Mouse (Mus musculus) liver, embryonic 11.5 days (tissue): ENCODE results near the gene Olfr1392. TPM values are rescaled to one million over a fixed set of nuclear protein-coding genes. Genes with fewer than 3 reads are reported as not detected.
"Not testable (repeated sequence)": the region's sequence is repeated elsewhere in the genome, so short reads cannot be mapped to it uniquely, and the experiment has no call there.

Experiments used
- ATAC-seq: fragments of 200-750 bp; cut with Nextera tagmentation; replicated peaks from 2 replicates; pipeline ENCODE4 v1.8.0; 2017; ENCODE audit warnings: moderate number of reproducible peaks, mild to moderate bottlenecking, moderate TSS enrichment, moderate library complexity; ENCODE audit not compliant: low FRiP score
- DNase-seq: peaks from one replicate; pipeline ENCODE4 v3.0.0-alpha.2; 2017; ENCODE audit warnings: low spot score
- H3K27ac ChIP-seq: fragments of 300-500 bp; sonication (generic); 2 replicates; pipeline ENCODE4 v1.5.1; 2014; ENCODE audit warnings: mild to moderate bottlenecking, low read depth, low read length, control low read depth
- H3K27me3 ChIP-seq: fragments of 300-500 bp; sonication (generic); replicated peaks from 2 replicates; pipeline ENCODE4 v1.6.1; 2014; ENCODE audit warnings: low read length, mixed read lengths; ENCODE audit not compliant: control insufficient read depth, insufficient read depth
- H3K36me3 ChIP-seq: fragments of 300-500 bp; sonication (generic); 2 replicates; pipeline ENCODE4 v1.6.1; 2014; ENCODE audit warnings: mild to moderate bottlenecking, low read length, moderate library complexity, mixed read lengths; ENCODE audit not compliant: control insufficient read depth, insufficient read depth
- H3K4me1 ChIP-seq: fragments of 300-500 bp; sonication (generic); replicated peaks from 2 replicates; pipeline ENCODE4 v1.6.1; 2014; ENCODE audit warnings: low read length, mixed read lengths; ENCODE audit not compliant: control insufficient read depth, insufficient read depth
- H3K4me2 ChIP-seq: fragments of 300-500 bp; sonication (generic); 2 replicates; pipeline ENCODE4 v1.6.1; 2014; ENCODE audit warnings: mild to moderate bottlenecking, control low read depth, moderate library complexity
- H3K4me3 ChIP-seq: fragments of 300-500 bp; sonication (generic); 2 replicates; pipeline ENCODE4 v1.5.1; 2014; ENCODE audit warnings: low read depth, low read length, control low read depth
- H3K9ac ChIP-seq: fragments of 300-500 bp; sonication (generic); 2 replicates; pipeline ENCODE4 v1.6.1; 2014; ENCODE audit warnings: low read depth, low read length, control low read depth
- H3K9me3 ChIP-seq: fragments of 300-500 bp; sonication (generic); 2 replicates; pipeline ENCODE4 v1.6.1; 2016; ENCODE audit warnings: low read length, inconsistent platforms, mixed read lengths; ENCODE audit not compliant: control insufficient read depth
- WGBS: fragments of 180-500 bp; shearing (Covaris S2); extraction: QIAGEN DNeasy Blood & Tissue Kit; methylation state at CpG from one replicate; pipeline ENCODE4 v1.1.7; 2014; 5-methylcytosine and 5-hydroxymethylcytosine counted together
- polyA plus RNA-seq: library from polyadenylated mRNA; unstranded; fragments of >200 nt; fragmentation: Nextera tagmentation; extraction: Ambion mirVana; gene quantifications from 2 replicates; pipeline ENCODE4 v1.2.1, GENCODE M21; 2014

The Olfr1392 gene
- not detected in 2 replicates for polyA plus RNA-seq

DNA sequence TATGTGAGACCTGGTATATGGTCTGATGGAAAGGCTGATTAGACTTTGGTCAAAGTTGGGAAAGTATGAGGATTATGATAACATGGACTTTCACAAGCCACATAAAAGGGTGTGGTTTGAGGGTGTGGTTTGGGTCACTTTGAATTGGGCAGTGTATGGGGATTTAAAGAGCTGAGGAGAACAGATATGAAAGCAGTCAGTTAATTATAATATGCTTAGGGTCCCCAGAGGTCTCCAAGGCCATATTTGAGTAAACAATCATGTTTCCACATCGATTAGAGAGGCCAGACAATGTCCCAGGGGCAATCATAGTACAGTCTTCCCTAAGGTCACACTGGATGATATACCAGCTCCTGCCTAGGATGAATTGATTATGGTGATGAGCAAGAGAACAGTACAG lies at the start of gene Olfr1392:
Olfr1392 (plus strand) TSS at position 301 of the 400 bp plus-strand sequence.
- not testable (repeated sequence) for H3K4me3 ChIP-seq, H3K36me3 ChIP-seq, H3K9ac ChIP-seq, DNase-seq, H3K4me2 ChIP-seq, H3K27ac ChIP-seq, H3K9me3 ChIP-seq, ATAC-seq, H3K27me3 ChIP-seq, H3K4me1 ChIP-seq
- WGBS, result 53% methylated on average over 1 of the region's 1 CpGs

DNA sequence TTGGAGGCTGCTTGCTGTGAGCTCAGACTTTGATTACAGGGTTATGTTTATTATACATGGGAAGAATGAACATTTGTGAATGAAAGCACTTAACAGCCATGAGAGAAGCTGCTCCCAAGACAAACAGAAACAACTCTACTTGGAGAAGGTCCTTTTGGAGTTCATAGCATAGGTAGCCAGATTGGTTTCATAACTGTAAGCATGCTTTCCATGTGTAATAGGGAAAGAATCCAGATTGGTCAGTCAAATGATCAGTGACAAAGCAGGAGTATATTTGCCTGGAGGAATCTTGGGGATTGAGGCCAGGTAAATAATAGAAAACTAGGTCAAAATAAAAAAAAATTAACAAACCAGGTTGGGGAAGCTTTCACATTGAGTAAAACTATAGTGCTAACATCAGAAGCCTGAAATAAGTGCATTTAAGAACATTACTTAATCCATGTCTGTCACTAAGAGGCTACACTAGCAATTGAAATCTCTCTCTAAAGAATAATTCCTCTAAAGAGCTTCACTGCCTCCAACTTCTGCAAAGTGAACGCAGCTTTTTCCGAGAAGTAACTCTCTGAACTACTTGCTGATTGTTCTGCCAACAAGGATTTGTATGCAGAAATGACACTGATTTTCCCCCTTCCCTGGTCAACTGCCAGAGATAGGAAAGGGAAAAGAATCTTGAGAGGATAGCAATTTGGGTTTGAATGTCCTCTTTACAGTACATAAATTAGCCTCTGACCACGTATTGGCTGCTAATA lies 49.4 kb upstream of the Olfr1392 start:
- Histone ChIP-seq H3K4me1 (no peaks in the 10 kb centered on the region), H3K36me3 (no peaks in the 10 kb centered on the region), H3K27me3 (no peaks in the 10 kb centered on the region), H3K9ac (no peak overlapping the region), H3K27ac (no peak overlapping the region), H3K9me3 (no peaks in the 10 kb centered on the region), H3K4me2 (no peak overlapping the region), H3K4me3 (no peak overlapping the region)
- no peak for ATAC-seq
- 66% methylated on average over 3 of the region's 3 CpGs for WGBS
- DNase-seq, result no peak

DNA sequence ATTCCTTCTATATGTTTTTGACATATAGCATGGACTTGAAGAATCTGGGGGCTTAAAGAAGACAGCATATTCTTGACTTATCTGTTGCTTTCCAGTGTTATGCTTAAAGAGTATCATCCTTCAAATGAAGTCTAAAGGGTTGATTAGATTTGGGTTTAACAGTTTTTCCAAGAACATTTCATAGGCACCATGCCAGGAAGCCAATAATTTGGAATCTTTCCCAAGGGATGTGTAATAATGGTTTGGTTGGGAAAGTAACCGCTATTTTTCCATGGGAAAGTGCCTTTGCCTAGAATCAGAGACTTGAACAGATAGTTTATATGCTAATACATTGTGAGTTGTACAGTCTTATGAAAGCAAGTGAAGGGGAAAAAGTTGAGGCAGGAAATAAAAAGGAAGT lies 48.2 kb upstream of the Olfr1392 start:
- no peak overlapping the region for H3K27ac ChIP-seq
- H3K4me2 ChIP-seq, result no peak overlapping the region
- H3K27me3 ChIP-seq, result no peaks in the 10 kb centered on the region
- no peak overlapping the region for H3K4me3 ChIP-seq
- no peaks in the 10 kb centered on the region for H3K9me3 ChIP-seq
- no peak for DNase-seq
- WGBS, result 77% methylated on average over 1 of the region's 1 CpGs
- no peaks in the 10 kb centered on the region for H3K4me1 ChIP-seq
- no peaks in the 10 kb centered on the region for H3K36me3 ChIP-seq
- H3K9ac ChIP-seq, result no peak overlapping the region
- ATAC-seq, result no peak

DNA sequence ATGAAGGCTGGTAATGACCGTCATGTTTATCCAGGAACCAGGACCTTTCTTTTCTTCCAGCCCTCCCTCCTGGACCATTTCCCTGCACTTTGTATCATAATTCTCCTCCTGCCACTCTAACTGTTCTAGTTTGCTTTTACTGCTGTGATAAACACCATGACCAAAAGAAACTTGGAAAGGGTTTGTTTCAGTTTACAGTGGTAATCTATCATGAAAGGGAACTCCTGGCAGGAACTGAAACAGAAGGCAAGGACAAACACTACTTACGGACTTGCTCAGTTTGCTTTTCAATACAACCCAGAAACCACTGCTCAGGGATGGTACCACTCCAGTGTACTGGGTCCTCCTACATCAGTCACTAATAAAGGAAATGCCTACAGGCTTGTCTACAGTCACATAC lies 47.5 kb upstream of the Olfr1392 start:
- WGBS, result 56% methylated on average over 2 of the region's 2 CpGs
- DNase-seq, result no peak
- Histone ChIP-seq H3K9ac (no peak overlapping the region), H3K4me2 (no peak overlapping the region), H3K9me3 (no peaks in the 10 kb centered on the region), H3K27ac (no peak overlapping the region), H3K36me3 (no peaks in the 10 kb centered on the region), H3K27me3 (no peaks in the 10 kb centered on the region), H3K4me3 (no peak overlapping the region), H3K4me1 (peaks cover under 1% of the 10 kb centered on the region)
- no peak for ATAC-seq

DNA sequence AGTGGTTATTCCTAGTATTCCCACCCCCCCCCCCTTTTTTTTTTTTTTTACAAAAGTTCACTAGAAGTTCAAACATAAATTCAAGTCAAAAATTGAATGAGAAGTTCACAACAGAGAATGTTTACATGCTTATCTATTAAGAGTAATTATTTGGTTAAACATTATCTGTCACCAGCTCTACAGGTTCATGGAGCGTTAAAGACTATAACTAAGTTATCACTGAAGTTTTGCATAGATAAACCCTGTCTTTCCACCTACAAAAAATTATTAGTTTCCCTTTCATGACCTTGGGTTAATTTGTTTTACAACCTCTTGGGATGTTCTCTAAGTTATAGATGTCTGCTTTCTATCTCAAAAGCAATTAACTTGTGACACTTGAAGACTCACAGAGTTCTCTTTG lies 44.8 kb upstream of the Olfr1392 start:
- Histone ChIP-seq H3K27ac (no peak overlapping the region), H3K4me2 (no peak overlapping the region), H3K4me3 (no peak overlapping the region), H3K9ac (no peak overlapping the region), H3K9me3 (no peaks in the 10 kb centered on the region), H3K36me3 (no peaks in the 10 kb centered on the region), H3K4me1 (peaks cover 15% of the 10 kb centered on the region), H3K27me3 (no peaks in the 10 kb centered on the region)
- ATAC-seq (no peak), DNase-seq (no peak)
- 52% methylated on average over 1 of the region's 1 CpGs for WGBS

DNA sequence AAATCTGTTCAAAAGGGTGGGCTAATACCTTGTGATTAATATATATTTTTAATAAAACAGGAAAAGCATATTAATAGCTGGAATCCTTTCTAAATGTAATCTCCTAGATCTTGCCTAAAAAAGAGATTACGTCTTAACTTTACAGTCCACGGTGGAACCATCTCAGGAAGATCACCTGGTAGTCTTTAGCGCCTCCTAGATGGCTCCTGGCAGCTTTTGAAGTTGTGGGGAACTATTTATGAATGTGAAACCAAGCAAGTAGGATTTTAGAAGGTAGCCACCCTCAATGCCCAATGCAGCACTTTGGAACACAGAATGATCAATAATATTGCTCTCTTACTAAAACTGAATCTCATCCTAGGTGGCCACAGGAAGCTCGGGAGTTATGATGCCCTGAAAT lies 44.2 kb upstream of the Olfr1392 start:
- Histone ChIP-seq H3K4me2 (no peak overlapping the region), H3K4me3 (no peak overlapping the region), H3K27ac (no peak overlapping the region), H3K9ac (no peak overlapping the region), H3K9me3 (no peaks in the 10 kb centered on the region), H3K36me3 (no peaks in the 10 kb centered on the region), H3K4me1 (peaks cover 20% of the 10 kb centered on the region), H3K27me3 (no peaks in the 10 kb centered on the region)
- no peak for DNase-seq
- ATAC-seq, result no peak
- 70% methylated on average over 4 of the region's 4 CpGs for WGBS

DNA sequence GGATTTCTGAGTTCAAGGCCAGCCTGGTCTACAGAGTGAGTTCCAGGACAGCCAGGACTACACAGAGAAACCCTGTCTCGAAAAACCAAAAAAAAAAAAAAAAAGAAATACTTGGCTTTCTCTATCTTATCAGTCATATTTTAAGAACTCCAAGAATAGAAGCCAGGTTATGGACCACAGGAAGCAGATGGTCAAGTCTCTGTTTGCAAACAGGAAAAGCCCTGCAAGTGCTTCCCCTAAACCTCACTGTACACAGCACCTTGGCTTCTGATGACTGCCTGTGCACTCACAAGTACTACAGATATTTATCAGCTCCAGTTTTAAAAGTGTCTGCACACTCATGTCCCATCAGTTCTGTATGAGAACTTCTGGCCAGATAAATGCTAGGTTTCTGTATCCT lies 43.6 kb upstream of the Olfr1392 start:
- WGBS, result 20% methylated on average over 1 of the region's 1 CpGs
- no peak for ATAC-seq
- no peak overlapping the region for H3K4me2 ChIP-seq
- no peak overlapping the region for H3K4me3 ChIP-seq
- H3K36me3 ChIP-seq, result no peaks in the 10 kb centered on the region
- H3K27me3 ChIP-seq, result no peaks in the 10 kb centered on the region
- no peak overlapping the region for H3K9ac ChIP-seq
- no peaks in the 10 kb centered on the region for H3K9me3 ChIP-seq
- no peak for DNase-seq
- H3K4me1 ChIP-seq, result peaks cover 24% of the 10 kb centered on the region
- no peak overlapping the region for H3K27ac ChIP-seq

DNA sequence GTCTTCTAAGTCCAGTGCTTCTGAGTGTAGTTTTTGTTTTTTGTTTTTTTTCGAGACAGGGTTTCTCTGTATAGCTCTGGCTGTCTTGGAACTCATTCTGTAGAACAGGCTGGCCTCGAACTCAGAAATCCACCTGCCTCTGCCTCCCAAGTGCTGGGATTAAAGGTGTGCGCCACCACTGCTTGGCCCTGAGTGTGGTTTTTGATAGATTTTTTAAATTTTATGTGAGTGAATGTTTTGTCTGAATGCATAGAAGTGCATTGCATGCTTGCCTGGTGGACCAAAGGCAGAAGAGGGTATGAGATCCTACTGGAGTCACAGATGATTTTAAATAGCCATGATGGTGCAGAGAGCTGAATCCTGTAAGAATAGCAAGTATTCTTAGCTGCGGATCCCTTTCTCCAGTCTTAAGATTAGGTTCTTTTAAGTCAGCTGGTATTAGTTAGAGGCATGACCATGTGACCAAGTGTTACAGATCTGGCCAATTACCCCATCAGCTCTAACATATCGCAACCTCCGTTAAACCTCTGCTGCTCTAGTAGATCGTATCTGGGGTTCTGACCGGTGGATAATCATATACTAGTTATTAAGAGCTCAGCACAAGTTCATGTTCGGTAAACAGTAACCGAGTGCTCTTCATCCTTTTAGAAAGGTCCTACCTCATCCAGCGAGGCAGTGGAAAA lies 42.0 kb upstream of the Olfr1392 start:
- DNase-seq (no peak), ATAC-seq (peak; percentile 1; the same call in 1 of the 2 replicates)
- H3K4me3 ChIP-seq, result peak overlapping the region; percentile 59
- H3K9me3 ChIP-seq, result no peaks in the 10 kb centered on the region
- no peaks in the 10 kb centered on the region for H3K27me3 ChIP-seq
- 21% methylated on average over 11 of the region's 11 CpGs for WGBS
- no peaks in the 10 kb centered on the region for H3K36me3 ChIP-seq
- peak overlapping the region; percentile 66 for H3K9ac ChIP-seq
- peaks cover 40% of the 10 kb centered on the region for H3K4me1 ChIP-seq
- peak overlapping the region; percentile 86 for H3K27ac ChIP-seq
- H3K4me2 ChIP-seq, result peak overlapping the region; percentile 86
